Mouse (Mus musculus) neural tube, embryonic 13.5 days (tissue): ENCODE measurements around the gene Trim39. TPM values are rescaled to one million over a fixed set of nuclear protein-coding genes. Genes with fewer than 3 reads are reported as not detected.

Experiments
- polyA plus RNA-seq: library from polyadenylated mRNA; unstranded; fragments of >200 nt; fragmentation: Nextera tagmentation; extraction: Ambion mirVana; gene quantifications from 2 replicates; pipeline ENCODE4 v1.2.1, GENCODE M21; 2015

Trim39 gene
- polyA plus RNA-seq, 1 experiment from 2014 or later, result 27.2 TPM

Other genes with a start within 250 kb of the Trim39 start
- 2.3 and 3.3 TPM in 2 replicates for gene H2-T23, start 239.4 kb downstream of the Trim39 start, polyA plus RNA-seq
- 7.1 and 7.9 TPM in 2 replicates for gene H2-T22, start 229.5 kb downstream of the Trim39 start, polyA plus RNA-seq
- gene Gm6034, start 229.3 kb downstream of the Trim39 start, polyA plus RNA-seq, result not detected in 2 replicates
- gene Gm11127, start 213.9 kb downstream of the Trim39 start, polyA plus RNA-seq, result not detected in 2 replicates
- gene Gm19684, start 150.6 kb downstream of the Trim39 start, polyA plus RNA-seq, result not detected in 2 replicates
- not detected in 2 replicates for gene Gm7030, start 142.8 kb downstream of the Trim39 start, polyA plus RNA-seq
- gene Gm8909, start 103.7 kb downstream of the Trim39 start, polyA plus RNA-seq, result not detected in 2 replicates
- gene H2-T3, start 82.0 kb downstream of the Trim39 start, polyA plus RNA-seq, result not detected in 2 replicates
- 93.9 and 122 TPM in 2 replicates for gene Rpp21, start 14.2 kb downstream of the Trim39 start, polyA plus RNA-seq
- gene H2-M10.2, start 14.2 kb upstream of the Trim39 start, polyA plus RNA-seq, result not detected in 2 replicates
- not detected in 2 replicates for gene H2-M10.1, start 53.9 kb upstream of the Trim39 start, polyA plus RNA-seq
- gene H2-M10.3, start 96.2 kb upstream of the Trim39 start, polyA plus RNA-seq, result not detected in 2 replicates
- not detected in 2 replicates for gene H2-M10.4, start 190.1 kb upstream of the Trim39 start, polyA plus RNA-seq